Mouse (Mus musculus) liver, embryonic 14.5 days (tissue): ENCODE data around the gene Arhgef38. TPM values are rescaled to one million over a fixed set of nuclear protein-coding genes. Genes with fewer than 3 reads are reported as not detected.

Source experiments
- ATAC-seq: fragments of 200-750 bp; cut with Nextera tagmentation; 2 replicates; pipeline ENCODE4 v1.8.0; 2017; ENCODE audit warnings: moderate number of reproducible peaks, mild to moderate bottlenecking, moderate library complexity; ENCODE audit not compliant: insufficient read depth
- DNase-seq, 3 experiments: peaks; one replicate each; pipeline ENCODE4 v3.0.0-alpha.2; 2012 to 2013; ENCODE audit warnings: low read depth in 3 of 3, low spot score in 3 of 3
- H3K27ac ChIP-seq: fragments of 300-500 bp; sonication (generic); 2 replicates; pipeline ENCODE4 v1.5.1; 2014; ENCODE audit warnings: moderate library complexity, mild to moderate bottlenecking, control low read depth, inconsistent platforms
- H3K27me3 ChIP-seq: fragments of 300-500 bp; sonication (generic); 2 replicates; pipeline ENCODE4 v1.6.1; 2014; ENCODE audit warnings: mild to moderate bottlenecking, low read length, moderate library complexity; ENCODE audit not compliant: control insufficient read depth, insufficient read depth
- H3K36me3 ChIP-seq: fragments of 300-500 bp; sonication (generic); replicated peaks from 2 replicates; pipeline ENCODE4 v1.6.1; 2014; ENCODE audit warnings: low read depth; ENCODE audit not compliant: control insufficient read depth, insufficient read depth
- H3K4me1 ChIP-seq, 2 experiments: fragments of 200-500 bp in 1 of 2; fragments of 300-500 bp in 1 of 2; sonication (generic) in 1 of 2; replicated peaks; 2 replicates each; pipeline ENCODE4 v1.6.1; 2012 to 2014; ENCODE audit warnings: antibody characterized with exemption in 1 of 2, inconsistent platforms in 1 of 2, low read length in 1 of 2; ENCODE audit not compliant: control insufficient read depth in 2 of 2, insufficient read depth in 2 of 2
- H3K4me2 ChIP-seq: fragments of 300-500 bp; sonication (generic); 2 replicates; pipeline ENCODE4 v1.6.1; 2014; ENCODE audit warnings: low read depth, mild to moderate bottlenecking, control low read depth, moderate library complexity
- H3K4me3 ChIP-seq, 2 experiments: fragments of 200-500 bp in 1 of 2; fragments of 300-500 bp in 1 of 2; sonication (generic) in 1 of 2; 2 replicates each; pipeline ENCODE4 v1.5.1; 2012 to 2014; ENCODE audit warnings: low read depth in 2 of 2, low read length in 2 of 2, mild to moderate bottlenecking in 2 of 2, control low read depth in 1 of 2, inconsistent platforms in 1 of 2, moderate library complexity in 1 of 2; ENCODE audit not compliant: insufficient read depth in 1 of 2
- H3K9ac ChIP-seq: fragments of 300-500 bp; sonication (generic); replicated peaks from 2 replicates; pipeline ENCODE4 v1.6.1; 2014; ENCODE audit warnings: mild to moderate bottlenecking, control low read depth, moderate library complexity
- H3K9me3 ChIP-seq: fragments of 300-500 bp; sonication (generic); 2 replicates; pipeline ENCODE4 v1.6.1; 2016; ENCODE audit warnings: low read length, mixed read lengths; ENCODE audit not compliant: control insufficient read depth
- CTCF ChIP-seq: IDR thresholded peaks from 2 replicates; pipeline ENCODE4 v1.5.1; 2016; ENCODE audit warnings: antibody characterized with exemption, low read depth, control low read depth
- EP300 ChIP-seq: IDR thresholded peaks from 2 replicates; pipeline ENCODE4 v1.6.1; 2016; ENCODE audit warnings: antibody characterized with exemption, low read depth
- WGBS: fragments of 180-500 bp; shearing (Covaris S2); extraction: QIAGEN DNeasy Blood & Tissue Kit; methylation state at CpG from one replicate; pipeline ENCODE4 v1.1.7; 2014; ENCODE audit not compliant: insufficient replicate concordance; 5-methylcytosine and 5-hydroxymethylcytosine counted together
- polyA plus RNA-seq, 2 experiments: library from polyadenylated mRNA; depleted of rRNA in 1 of 2; stranded (reverse) in 1 of 2; unstranded in 1 of 2; fragments of >200 nt; fragmentation: Nextera tagmentation in 1 of 2; extraction: Ambion mirVana in 1 of 2; gene quantifications; 2 replicates each; pipeline versions ENCODE4 v1.2.1 to v1.2.3; 2012 to 2014

Gene Arhgef38
- polyA plus RNA-seq, 2 experiments = 0.02 TPM; not detected in 1

DNA sequence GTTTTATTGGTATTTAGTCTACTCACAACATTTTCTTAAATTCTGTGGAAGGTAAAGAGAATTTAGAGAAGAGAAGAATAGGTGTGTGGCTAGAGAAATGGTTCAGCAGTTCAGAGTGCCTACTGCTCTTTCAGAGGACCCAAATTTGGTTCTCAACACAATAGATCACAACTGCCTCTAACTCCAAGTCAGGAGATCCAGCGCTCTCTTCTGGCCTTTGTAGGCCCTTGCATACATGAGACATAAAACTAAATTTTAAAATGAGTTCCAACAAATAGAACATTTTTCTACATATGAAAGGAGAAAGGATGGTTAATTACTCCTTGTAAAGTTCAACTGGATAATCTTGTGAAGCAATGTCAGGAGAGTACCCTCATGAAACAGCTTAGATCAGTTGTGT, 73.3 kb downstream of the Arhgef38 start:
- DNase-seq = no peak

DNA sequence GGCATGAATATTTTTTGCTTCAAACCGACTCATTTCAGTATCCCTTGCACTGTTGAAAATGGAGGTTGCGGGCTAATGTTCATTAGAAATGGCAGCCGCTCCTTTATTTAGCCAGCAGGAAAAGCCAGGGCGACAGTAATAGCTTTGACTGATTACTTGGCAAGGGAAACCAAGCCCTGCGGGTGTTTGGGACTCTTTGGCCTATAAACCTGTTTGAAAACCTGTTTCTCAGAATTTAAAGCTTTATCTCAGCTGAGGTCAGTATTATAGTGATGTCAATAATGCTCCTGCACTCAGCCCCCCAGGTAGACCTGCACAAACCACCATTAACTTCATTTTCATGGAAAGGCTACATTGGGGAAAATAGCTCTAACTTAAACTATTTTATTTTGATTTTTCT, 76.5 kb downstream of the Arhgef38 start:
- Histone ChIP-seq H3K4me3 (no peak overlapping the region), H3K9ac (no peak overlapping the region), H3K27me3 (no peaks in the 10 kb centered on the region), H3K36me3 (no peaks in the 10 kb centered on the region), H3K4me1 (no peaks in the 10 kb centered on the region), H3K9me3 (no peaks in the 10 kb centered on the region), H3K27ac (no peak overlapping the region), H3K4me2 (no peak overlapping the region)
- TF ChIP-seq CTCF = no peak
- TF ChIP-seq EP300 = no peak
- DNase-seq (no peak), ATAC-seq (no peak)
- 62% methylated on average over 5 of the region's 5 CpGs for WGBS

More for the DNA sequence above, 73.3 kb downstream of the Arhgef38 start:
- no peak for ATAC-seq
- H3K9ac ChIP-seq = no peak overlapping the region
- no peaks in the 10 kb centered on the region for H3K4me1 ChIP-seq
- H3K27me3 ChIP-seq = no peaks in the 10 kb centered on the region
- H3K9me3 ChIP-seq = no peaks in the 10 kb centered on the region
- TF ChIP-seq EP300 (no peak), CTCF (no peak)
- WGBS = 62% methylated on average over 1 of the region's 1 CpGs
- H3K27ac ChIP-seq = no peak overlapping the region
- H3K4me2 ChIP-seq = no peak overlapping the region
- H3K4me3 ChIP-seq = no peak overlapping the region
- H3K36me3 ChIP-seq = no peaks in the 10 kb centered on the region

DNA sequence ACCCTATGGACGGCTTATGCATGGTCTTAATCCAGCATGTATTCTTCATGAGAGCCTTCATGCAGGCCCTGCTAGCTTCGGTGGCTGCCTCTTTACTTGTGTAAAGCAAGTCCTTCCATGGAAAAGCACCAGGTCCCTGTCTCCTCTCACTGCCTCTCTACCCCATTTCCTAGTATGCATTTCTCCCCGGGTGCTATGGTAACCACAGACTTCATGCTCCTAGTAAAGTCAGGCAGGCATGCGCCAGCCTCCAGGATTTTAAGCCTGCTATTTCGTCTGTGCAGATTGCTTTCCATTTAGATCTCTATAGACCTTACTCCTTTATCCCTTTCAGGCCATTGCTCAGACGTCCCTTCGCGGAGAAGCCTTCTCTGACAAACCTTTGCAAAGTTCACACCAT, 80.1 kb downstream of the Arhgef38 start:
- ATAC-seq = no peak
- Histone ChIP-seq H3K27ac (no peak overlapping the region), H3K4me1 (0 out of 4 replicates have a peak, but pooled peaks cover 0 to 4% of the 10 kb centered on the region in 2 experiments), H3K27me3 (no peaks in the 10 kb centered on the region), H3K36me3 (no peaks in the 10 kb centered on the region), H3K4me2 (no peak overlapping the region), H3K4me3 (no peak overlapping the region), H3K9ac (no peak overlapping the region), H3K9me3 (no peaks in the 10 kb centered on the region)
- 70% methylated on average over 8 of the region's 8 CpGs for WGBS
- TF ChIP-seq CTCF (no peak), EP300 (no peak)
- no peak for DNase-seq

DNA sequence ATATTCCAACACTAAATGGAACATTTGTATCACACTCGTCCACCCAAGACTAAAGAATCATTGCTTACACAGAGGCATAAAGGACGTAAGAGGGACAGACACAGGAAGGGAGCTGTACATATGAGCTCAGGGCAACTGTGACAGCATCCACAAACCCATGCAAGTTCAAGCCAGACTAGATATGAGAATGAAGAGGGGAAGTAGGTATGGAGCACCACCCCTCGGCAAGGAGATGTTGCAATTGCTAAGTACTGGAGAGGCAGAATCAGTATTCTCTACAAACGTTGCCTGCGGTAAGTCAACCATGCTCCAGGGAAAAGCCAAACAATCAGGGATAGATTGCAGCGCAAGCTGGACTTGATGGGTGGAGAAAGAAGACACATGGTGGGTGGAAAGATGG, 81.1 kb downstream of the Arhgef38 start:
- Histone ChIP-seq H3K4me2 (no peak overlapping the region), H3K9ac (no peak overlapping the region), H3K27me3 (no peaks in the 10 kb centered on the region), H3K9me3 (no peaks in the 10 kb centered on the region), H3K4me3 (no peak overlapping the region), H3K4me1 (0 out of 4 replicates have a peak, but pooled peaks cover 0 to 4% of the 10 kb centered on the region in 2 experiments), H3K36me3 (no peaks in the 10 kb centered on the region), H3K27ac (no peak overlapping the region)
- WGBS = 51% methylated on average over 6 of the region's 6 CpGs
- TF ChIP-seq CTCF (no peak), EP300 (no peak)
- ATAC-seq = no peak
- no peak for DNase-seq

DNA sequence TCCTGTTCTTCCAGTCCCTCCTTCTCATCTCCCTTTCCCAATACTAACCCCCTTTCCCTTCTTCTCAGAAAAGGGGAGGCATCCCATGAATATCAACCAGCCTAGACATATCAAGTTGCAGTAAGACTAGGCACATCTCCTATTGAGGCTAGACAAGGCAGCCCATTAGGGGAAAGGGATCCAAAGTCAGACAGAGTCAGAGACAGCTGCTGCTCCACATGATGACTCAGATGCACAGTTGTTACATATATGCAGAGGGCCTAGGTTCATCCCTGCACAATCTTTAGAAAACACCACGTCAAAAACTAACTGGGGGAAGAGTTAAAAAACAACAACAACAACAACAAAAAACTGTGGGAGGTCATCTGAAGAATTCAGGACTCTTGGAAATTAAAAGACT, 81.9 kb downstream of the Arhgef38 start:
- ATAC-seq (no peak), DNase-seq (no peak)
- Histone ChIP-seq H3K27me3 (no peaks in the 10 kb centered on the region), H3K4me3 (no peak overlapping the region), H3K4me2 (no peak overlapping the region), H3K36me3 (no peaks in the 10 kb centered on the region), H3K9me3 (no peaks in the 10 kb centered on the region), H3K27ac (no peak overlapping the region), H3K9ac (no peak overlapping the region), H3K4me1 (0 out of 4 replicates have a peak, but pooled peaks cover 0 to 4% of the 10 kb centered on the region in 2 experiments)
- 30% methylated on average over 1 of the region's 1 CpGs for WGBS
- no peak for TF ChIP-seq CTCF
- no peak for TF ChIP-seq EP300
